Mouse (Mus musculus): Measurements from ENCODE around the gene Acer3.

Acer3 gene

DNA sequence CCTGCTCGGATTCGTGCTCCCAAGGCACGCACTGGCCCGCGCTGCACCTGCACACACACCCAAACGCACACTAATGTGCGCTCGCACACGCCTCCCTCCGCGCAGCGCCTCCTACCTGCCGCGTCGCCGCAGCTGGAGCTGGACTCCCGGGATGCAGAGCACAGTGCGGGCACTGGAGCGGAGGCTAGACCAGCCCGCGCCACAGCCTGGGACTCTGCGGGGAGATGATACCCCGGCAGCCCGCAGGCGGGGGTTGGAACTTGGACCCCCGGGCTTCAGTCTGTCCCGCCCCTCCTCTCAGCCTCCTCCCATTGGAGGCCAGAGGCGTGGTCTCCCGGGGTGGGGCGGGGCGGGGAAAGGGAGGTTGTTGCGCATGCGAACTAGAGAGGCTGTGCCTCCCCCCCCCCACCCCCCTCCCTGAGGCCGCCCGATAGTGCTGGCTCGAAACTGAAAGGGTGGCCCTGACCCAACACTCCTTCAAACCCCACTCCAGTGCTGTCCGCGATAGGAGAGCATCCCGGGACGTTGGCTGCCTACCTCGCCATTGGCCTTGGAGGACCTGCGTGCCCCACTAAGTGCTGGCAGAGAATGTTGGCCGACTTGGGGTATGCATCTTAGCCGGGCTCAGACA, 143.0 kb downstream of the Acer3 start, which contains the start of gene Capn5:
TSS of gene Capn5 (minus strand) at position 346 of the 631 bp plus-strand sequence.
- DNase-seq = peak; percentile 70 to 79

- no peak for DNase-seq
Measured at GRCm38 (mm10) chr7:98177566-98177928, 143.5 kb downstream of the Acer3 start.

- DNase-seq = peak; percentile 8 to 10
Measured at GRCm38 (mm10) chr7:98177071-98177485, 143.9 kb downstream of the Acer3 start.

- peak; percentile 25 to 46 for DNase-seq
Measured at GRCm38 (mm10) chr7:98176322-98177070, 144.5 kb downstream of the Acer3 start.

DNA sequence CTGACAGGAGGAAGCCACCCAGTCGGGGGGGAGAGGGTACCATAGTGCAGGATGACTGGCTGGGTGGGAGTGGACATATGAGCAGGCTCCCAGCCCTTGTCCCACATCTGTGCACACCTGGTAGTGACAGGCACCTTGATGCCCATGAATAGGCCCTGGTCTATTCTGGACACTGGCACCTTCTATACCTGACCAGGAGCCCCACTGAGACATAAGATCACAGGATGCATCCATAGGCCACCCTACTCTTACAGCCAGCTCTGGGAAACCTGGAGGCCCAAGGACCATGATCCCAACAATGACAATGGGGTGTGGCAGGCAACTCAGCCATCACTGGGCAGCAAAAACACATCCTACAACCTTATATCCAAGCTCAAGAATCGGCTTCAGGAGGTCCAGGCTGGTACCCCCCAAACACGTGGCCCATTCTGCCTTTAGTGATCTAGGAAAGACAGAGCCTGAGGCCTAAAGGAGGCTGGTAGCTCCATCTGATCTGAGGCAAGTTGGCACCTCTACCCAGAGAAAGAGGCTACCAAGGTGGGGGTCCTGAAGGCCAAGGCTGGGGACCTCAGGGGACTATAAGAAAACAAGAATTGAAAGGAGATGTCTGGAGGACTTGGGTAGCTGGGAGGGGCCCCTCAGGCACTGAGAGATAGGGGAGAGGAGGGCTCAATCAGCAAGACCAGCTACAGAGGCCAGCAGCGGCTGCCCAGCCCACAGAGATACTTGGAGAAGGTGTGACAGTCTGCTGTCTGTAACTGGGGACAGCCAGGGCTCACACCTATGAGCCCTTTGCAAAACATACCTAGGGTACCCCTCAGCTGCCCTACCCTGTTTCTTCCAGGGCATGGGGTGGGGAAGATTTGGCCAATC, 145.9 kb downstream of the Acer3 start:
- no peak for DNase-seq

DNA sequence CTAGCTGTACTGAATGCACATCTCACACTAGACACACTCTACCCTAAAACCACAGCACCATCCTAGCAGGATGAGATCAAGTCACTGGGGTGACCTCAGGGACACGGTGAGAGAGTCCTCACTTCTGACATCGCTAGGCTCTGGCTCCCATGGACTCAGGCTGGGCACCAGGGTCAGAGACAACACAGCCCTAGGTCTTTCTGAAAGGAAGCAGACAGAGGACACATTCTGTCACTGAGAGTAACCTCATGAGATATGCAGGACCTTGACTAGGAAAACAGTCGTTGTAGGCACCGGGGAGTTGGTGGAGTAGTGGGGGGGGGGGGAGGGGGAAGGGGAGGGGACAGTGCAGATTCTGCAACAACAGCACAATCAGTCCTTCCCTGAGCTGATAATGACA, 147.6 kb downstream of the Acer3 start:
- DNase-seq = no peak

DNA sequence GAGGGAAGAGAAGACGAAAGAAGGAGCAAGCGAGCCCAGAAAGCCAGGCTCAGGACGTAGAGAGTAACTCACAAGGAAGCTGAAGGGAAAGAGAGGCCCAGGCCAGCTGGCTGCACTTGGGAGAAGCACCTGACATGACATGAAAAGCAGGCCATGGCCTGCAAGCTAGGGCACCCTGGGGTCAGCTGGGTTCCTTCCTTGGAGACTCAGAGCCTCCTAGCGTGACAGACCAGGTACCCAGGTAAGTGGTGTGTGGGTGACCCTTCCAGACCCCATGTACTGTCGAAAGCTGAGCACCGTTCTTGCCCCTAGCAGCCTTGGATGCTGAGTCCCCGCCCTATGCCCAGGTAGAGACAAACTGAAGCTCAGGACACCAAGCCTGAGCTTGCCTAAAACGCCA, 148.3 kb downstream of the Acer3 start:
- no peak for DNase-seq

DNA sequence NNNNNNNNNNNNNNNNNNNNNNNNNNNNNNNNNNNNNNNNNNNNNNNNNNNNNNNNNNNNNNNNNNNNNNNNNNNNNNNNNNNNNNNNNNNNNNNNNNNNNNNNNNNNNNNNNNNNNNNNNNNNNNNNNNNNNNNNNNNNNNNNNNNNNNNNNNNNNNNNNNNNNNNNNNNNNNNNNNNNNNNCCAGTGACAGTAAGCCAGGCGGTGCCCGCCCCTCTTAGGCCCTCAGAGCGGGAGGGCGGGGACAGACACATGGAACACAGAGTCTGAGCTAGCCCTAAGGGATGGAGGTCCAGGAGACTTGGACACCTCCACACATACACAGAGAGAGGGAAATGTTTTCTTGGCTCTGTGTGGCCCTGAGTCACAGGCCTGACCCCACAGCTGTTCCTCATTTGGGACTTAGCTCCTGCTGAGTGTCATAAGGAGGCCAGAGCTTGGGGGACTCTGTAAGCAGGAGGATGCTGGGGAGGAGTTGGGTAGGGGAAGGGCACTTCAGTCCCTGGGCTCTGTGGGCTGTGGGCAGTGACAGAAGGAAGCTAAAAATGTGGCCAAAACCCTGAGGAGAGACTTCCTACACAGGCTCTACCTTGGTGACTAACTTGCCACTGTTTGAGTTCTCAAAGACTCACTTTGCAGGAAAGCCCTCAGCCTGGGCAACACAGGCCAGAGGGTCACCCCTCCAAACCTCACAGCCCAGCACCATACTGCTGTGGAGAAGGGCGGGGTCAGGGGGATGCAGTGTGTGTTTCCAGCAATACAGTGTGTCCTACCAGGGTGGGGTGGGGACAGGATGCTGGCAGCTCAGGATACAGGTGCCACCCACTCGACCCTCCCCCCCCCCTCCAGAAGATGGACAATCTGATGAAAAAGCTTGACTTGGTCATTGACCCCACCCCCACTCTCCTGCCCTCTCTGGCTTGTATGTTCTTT, 149.6 kb downstream of the Acer3 start:
- DNase-seq = peak; percentile 45 to 56

GRCm38 (mm10) chr7:98164999-98165528, 155.9 kb downstream of the Acer3 start:
- no peak for DNase-seq

DNA sequence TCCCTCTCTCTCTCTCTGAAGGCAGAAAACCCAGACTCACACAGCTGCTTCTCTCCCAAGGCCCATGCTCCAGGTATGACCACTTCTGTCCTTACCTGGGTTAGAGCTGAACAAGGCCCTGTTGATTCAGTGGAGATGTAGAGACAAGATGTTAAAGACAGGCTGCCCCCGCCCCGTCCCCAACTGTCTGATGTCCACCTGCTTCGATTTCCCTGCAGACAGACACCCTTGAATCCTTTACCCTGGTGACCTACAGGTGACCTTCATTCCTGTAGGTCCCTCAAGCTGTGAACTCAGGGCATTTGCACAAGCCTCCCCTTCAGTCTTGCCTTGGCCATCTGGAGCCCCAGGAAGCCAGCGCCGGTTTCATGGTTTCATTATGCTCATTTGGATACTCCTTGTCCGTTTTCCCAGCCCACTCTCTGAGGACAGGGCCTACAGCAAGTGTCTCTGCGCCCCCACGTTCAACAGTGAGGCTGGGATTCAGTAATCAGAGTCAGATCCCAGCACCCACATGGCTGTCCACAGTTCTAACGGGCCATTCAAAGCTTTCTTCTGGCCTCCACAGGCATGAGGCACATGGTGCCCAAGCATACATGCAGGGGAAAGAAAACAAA, 156.5 kb downstream of the Acer3 start:
- DNase-seq = no peak

DNA sequence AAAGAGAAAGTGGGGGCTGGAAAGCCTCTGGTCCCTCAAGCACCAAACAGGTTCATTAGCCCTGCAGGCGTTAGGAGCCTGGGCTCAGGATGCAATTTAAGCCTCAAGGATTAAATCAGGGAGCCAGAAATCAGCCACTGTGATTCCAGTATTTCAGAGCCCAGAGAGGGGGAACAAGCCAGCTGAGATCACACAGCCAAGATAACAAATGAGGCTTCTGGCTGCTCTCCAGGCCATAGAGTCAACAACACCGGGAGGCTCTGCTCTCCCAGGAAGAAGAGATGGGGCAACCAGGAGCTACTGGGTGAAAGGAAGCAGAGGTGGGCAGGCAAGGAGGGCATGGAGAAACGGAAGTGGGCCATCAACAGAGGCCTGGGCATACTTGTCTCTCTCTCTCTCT, 157.3 kb downstream of the Acer3 start:
- no peak for DNase-seq

DNA sequence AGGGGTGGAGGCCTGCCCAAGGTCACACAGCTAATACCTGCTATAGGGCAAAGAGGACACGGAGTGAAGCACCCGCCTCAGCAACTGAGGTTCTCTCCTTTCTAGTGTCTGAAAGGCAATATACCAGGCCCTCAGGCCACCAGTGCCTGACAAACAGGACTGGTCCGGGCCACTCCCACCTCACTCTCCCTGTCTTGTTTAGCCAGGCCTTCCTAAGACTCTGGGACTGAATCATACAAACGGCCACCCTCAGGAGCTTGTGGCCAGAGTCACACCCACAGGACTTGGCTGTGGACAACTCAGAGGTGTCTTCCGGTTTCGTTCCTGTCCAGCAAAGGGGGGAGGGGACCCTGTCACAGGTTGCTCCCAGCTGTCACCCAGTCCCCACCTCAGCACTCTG, 158.8 kb downstream of the Acer3 start:
- no peak for DNase-seq

- DNase-seq = no peak
Measured at GRCm38 (mm10) chr7:98160041-98160740, 160.8 kb downstream of the Acer3 start.

DNA sequence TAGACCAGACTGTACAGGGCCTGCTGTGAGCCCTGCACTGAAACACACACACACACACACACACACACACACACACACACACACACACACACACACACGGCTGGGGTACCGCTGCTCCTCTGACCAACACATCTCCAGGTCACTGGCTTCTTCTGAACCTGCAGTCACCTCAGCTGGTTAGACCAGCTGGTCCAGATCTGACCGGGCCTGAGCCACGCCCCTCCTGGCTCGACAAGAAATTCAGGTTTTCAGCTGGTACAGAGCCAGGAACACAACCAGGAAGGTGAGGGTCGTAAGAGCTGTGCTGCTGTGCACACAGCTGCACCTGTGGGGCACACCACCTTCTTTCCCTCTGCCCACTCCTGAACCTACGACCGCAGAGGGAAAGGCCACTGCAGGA, 162.5 kb downstream of the Acer3 start:
- DNase-seq = no peak

GRCm38 (mm10) chr7:98157636-98158332, 163.2 kb downstream of the Acer3 start:
- DNase-seq = no peak
